Mouse (Mus musculus) midbrain, embryonic 12.5 days (tissue): ENCODE data around the gene Olfr804. TPM values are rescaled to one million over a fixed set of nuclear protein-coding genes. Genes with fewer than 3 reads are reported as not detected.

ENCODE experiments used
- ATAC-seq: fragments of 200-750 bp; cut with Nextera tagmentation; 2 replicates; pipeline ENCODE4 v1.8.0; 2017; ENCODE audit warnings: low read depth, moderate TSS enrichment, moderate library complexity; ENCODE audit not compliant: low FRiP score
- H3K27ac ChIP-seq: fragments of 300-500 bp; sonication (generic); replicated peaks from 2 replicates; pipeline ENCODE4 v1.5.1; 2016; ENCODE audit warnings: mild to moderate bottlenecking
- H3K27me3 ChIP-seq: fragments of 300-500 bp; sonication (generic); 2 replicates; pipeline ENCODE4 v1.6.1; 2016; ENCODE audit warnings: mild to moderate bottlenecking
- H3K36me3 ChIP-seq: fragments of 300-500 bp; sonication (generic); 2 replicates; pipeline ENCODE4 v1.6.1; 2016
- H3K4me1 ChIP-seq: fragments of 300-500 bp; sonication (generic); 2 replicates; pipeline ENCODE4 v1.6.1; 2016
- H3K4me2 ChIP-seq: fragments of 300-500 bp; sonication (generic); replicated peaks from 2 replicates; pipeline ENCODE4 v1.6.1; 2016; ENCODE audit warnings: mild to moderate bottlenecking, moderate library complexity
- H3K4me3 ChIP-seq: fragments of 300-500 bp; sonication (generic); 2 replicates; pipeline ENCODE4 v1.5.1; 2016; ENCODE audit warnings: mild to moderate bottlenecking
- H3K9ac ChIP-seq: fragments of 300-500 bp; sonication (generic); replicated peaks from 2 replicates; pipeline ENCODE4 v1.6.1; 2016; ENCODE audit warnings: mild to moderate bottlenecking, moderate library complexity
- H3K9me3 ChIP-seq: fragments of 300-500 bp; sonication (generic); 2 replicates; pipeline ENCODE4 v1.6.1; 2016; ENCODE audit warnings: mild to moderate bottlenecking
- WGBS: fragments of 180-500 bp; shearing (Covaris S2); methylation state at CpG from one replicate; pipeline ENCODE4 v1.1.7; 2016; 5-methylcytosine and 5-hydroxymethylcytosine counted together
- microRNA-seq: library from miRNA; unstranded; fragments of <30 nt; microRNA quantifications from one replicate; pipeline ENCODE4, GENCODE M21; 2017
- polyA plus RNA-seq: library from polyadenylated mRNA; unstranded; fragments of >200 nt; fragmentation: Nextera tagmentation; extraction: Ambion mirVana; gene quantifications from 2 replicates; pipeline ENCODE4 v1.2.1, GENCODE M21; 2016

The Olfr804 gene
- not detected in 2 replicates for polyA plus RNA-seq

GRCm38 (mm10) chr10:129702910-129703309 lies at the start of gene Olfr804:
Olfr804 (plus strand) TSS chr10:129703210.
- no peak within 1 kb of the TSS for H3K27ac ChIP-seq
- no peak within 1 kb of the TSS for H3K9ac ChIP-seq
- no peaks in the 10 kb centered on the region for H3K4me1 ChIP-seq
- H3K4me3 ChIP-seq: no peak within 1 kb of the TSS
- ATAC-seq: no peak
- no peaks in the 10 kb centered on the region for H3K9me3 ChIP-seq
- H3K4me2 ChIP-seq: no peak within 1 kb of the TSS
- H3K27me3 ChIP-seq: no peaks in the 10 kb centered on the region
- no peaks in the 10 kb centered on the region for H3K36me3 ChIP-seq

DNA sequence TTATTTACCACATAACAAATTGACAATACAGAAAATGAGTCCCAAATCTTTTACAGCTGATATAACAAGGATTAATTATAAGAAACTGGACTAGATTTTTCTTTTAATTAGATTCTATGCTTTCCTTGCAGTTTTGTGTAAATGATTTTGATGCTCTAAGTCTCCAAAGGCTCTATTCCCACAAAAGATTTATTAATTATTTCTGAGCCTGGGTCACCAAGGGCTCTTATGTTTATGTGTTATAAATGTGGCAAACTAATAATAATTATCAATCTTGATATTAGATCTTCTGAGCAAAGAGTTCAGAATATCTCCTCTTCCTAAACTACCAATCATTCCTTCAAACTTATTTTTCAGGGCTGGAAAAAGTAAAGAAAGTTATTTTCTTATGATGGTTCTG lies 45.6 kb upstream of the Olfr804 start, which contains the start of gene Olfr800:
Gene Olfr800 (plus strand): TSS at position 301 of the 400 bp plus-strand sequence.
- ATAC-seq: no peak
- Histone ChIP-seq H3K27me3 (no peaks in the 10 kb centered on the region), H3K4me2 (no peak within 1 kb of the TSS), H3K9ac (no peak within 1 kb of the TSS), H3K4me3 (no peak within 1 kb of the TSS), H3K4me1 (no peaks in the 10 kb centered on the region), H3K27ac (no peak within 1 kb of the TSS), H3K36me3 (no peaks in the 10 kb centered on the region), H3K9me3 (no peaks in the 10 kb centered on the region)

DNA sequence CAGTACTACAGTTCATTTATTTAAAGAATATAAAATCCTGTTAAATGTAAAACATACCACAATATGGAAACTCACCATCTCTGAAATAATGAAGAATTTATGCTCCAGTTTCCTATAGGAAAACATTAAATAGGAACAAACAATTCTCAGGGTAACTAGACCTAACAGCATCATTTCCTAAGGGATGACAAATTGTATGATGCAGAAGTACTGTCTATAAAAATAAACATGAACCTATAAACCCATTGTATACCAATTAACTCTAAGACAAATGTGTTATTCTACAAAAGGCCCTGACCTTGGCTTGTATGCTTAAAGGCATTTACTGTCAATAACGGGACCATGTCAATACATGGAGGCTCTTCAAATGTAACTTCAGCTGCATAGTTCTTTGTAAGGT lies 29.2 kb upstream of the Olfr804 start, which contains the start of gene Olfr801:
Gene Olfr801 (minus strand): TSS at position 101 of the 400 bp plus-strand sequence.
- WGBS: 81% methylated on average over 1 of the region's 1 CpGs
- no peaks in the 10 kb centered on the region for H3K9me3 ChIP-seq
- H3K27me3 ChIP-seq: no peaks in the 10 kb centered on the region
- H3K36me3 ChIP-seq: no peaks in the 10 kb centered on the region
- no peak for ATAC-seq
- no peak within 1 kb of the TSS for H3K4me3 ChIP-seq
- no peak within 1 kb of the TSS for H3K4me2 ChIP-seq
- H3K27ac ChIP-seq: no peak within 1 kb of the TSS
- no peaks in the 10 kb centered on the region for H3K4me1 ChIP-seq
- H3K9ac ChIP-seq: no peak within 1 kb of the TSS

GRCm38 (mm10) chr10:129688069-129688468 lies 14.9 kb upstream of the Olfr804 start, which contains the start of gene Olfr802:
Olfr802 (minus strand) TSS chr10:129688169.
- no peaks in the 10 kb centered on the region for H3K27me3 ChIP-seq
- no peaks in the 10 kb centered on the region for H3K36me3 ChIP-seq
- ATAC-seq: no peak
- no peak within 1 kb of the TSS for H3K4me2 ChIP-seq
- no peaks in the 10 kb centered on the region for H3K4me1 ChIP-seq
- H3K27ac ChIP-seq: no peak within 1 kb of the TSS
- no peak within 1 kb of the TSS for H3K9ac ChIP-seq
- no peak within 1 kb of the TSS for H3K4me3 ChIP-seq
- H3K9me3 ChIP-seq: no peaks in the 10 kb centered on the region
- 53% methylated on average over 1 of the region's 1 CpGs for WGBS

DNA sequence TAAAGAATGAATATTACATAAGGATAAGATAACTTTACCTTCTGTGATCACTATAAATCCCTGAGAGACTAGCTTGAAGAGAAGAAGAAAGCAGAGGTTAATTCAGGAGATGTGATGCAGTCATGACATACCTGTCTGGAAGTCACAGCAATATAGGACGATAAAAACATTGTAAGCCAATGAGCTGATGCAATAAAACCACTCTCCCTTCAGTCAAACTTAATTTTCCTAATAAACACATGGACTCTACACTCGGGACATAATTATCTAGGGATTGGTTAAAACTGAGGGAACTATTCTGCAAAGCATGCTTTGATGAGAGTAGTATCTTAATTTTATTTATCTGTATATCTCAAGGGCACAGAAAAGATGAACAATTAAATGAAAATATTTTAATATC lies 8.8 kb upstream of the Olfr804 start, which contains the start of gene Olfr803:
Gene Olfr803 (minus strand): TSS at position 101 of the 400 bp plus-strand sequence.
- H3K27ac ChIP-seq: no peak within 1 kb of the TSS
- H3K4me3 ChIP-seq: no peak within 1 kb of the TSS
- no peaks in the 10 kb centered on the region for H3K36me3 ChIP-seq
- no peak for ATAC-seq
- no peak within 1 kb of the TSS for H3K4me2 ChIP-seq
- no peaks in the 10 kb centered on the region for H3K9me3 ChIP-seq
- 80% methylated on average over 2 of the region's 2 CpGs for WGBS
- H3K9ac ChIP-seq: no peak within 1 kb of the TSS
- no peaks in the 10 kb centered on the region for H3K4me1 ChIP-seq
- no peaks in the 10 kb centered on the region for H3K27me3 ChIP-seq

DNA sequence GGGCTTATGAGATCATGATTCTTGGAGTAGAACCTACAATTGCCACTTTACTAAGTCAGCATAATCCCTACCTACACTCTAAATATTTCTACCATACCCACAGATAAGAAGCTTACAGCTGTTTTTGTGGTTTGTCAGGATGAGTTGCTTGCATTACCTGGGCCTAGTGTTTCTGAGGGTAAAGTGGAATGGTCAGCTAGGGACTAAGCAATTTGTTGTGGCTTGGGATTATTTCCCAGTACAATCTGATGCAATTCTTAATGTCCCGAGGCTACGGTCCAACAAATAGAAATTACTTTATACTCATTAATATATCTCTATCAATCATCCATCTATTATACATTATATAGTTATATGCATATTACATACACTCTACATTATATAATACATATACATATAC lies 26.3 kb downstream of the Olfr804 start, which contains the start of gene Olfr805:
Gene Olfr805 (minus strand): TSS at position 101 of the 400 bp plus-strand sequence.
- H3K27ac ChIP-seq: no peak within 1 kb of the TSS
- no peaks in the 10 kb centered on the region for H3K9me3 ChIP-seq
- H3K36me3 ChIP-seq: no peaks in the 10 kb centered on the region
- no peak within 1 kb of the TSS for H3K4me2 ChIP-seq
- no peak within 1 kb of the TSS for H3K4me3 ChIP-seq
- H3K9ac ChIP-seq: no peak within 1 kb of the TSS
- WGBS: 100% methylated on average over 2 of the region's 2 CpGs
- H3K4me1 ChIP-seq: no peaks in the 10 kb centered on the region
- ATAC-seq: no peak
- no peaks in the 10 kb centered on the region for H3K27me3 ChIP-seq

DNA sequence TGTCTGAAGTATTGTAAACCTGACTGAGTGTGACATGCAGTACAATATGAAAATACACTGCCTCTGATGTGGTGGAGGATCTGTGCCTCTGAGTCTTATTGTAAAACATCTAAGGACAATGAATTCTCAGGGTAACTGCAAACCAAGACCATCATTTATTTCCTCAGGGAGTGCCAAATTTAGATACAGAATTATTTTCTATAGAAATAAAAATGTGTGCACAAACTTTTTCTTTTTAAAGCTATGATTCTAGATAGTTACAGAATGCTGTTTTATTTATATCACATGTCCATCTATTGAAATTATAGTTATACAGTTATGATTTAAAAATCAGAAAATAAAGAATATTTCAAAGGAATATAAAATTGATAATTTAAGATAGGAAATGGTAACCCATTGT lies 38.8 kb downstream of the Olfr804 start, which contains the start of gene Olfr806:
Gene Olfr806 (minus strand): TSS at position 101 of the 400 bp plus-strand sequence.
- H3K4me2 ChIP-seq: no peak within 1 kb of the TSS
- no peaks in the 10 kb centered on the region for H3K27me3 ChIP-seq
- no peak within 1 kb of the TSS for H3K9ac ChIP-seq
- no peaks in the 10 kb centered on the region for H3K9me3 ChIP-seq
- H3K36me3 ChIP-seq: no peaks in the 10 kb centered on the region
- H3K4me1 ChIP-seq: no peaks in the 10 kb centered on the region
- no peak within 1 kb of the TSS for H3K4me3 ChIP-seq
- ATAC-seq: no peak
- H3K27ac ChIP-seq: no peak within 1 kb of the TSS

- Histone ChIP-seq H3K4me2 (no peak within 1 kb of the TSS), H3K9me3 (no peaks in the 10 kb centered on the region), H3K27me3 (no peaks in the 10 kb centered on the region), H3K4me1 (no peaks in the 10 kb centered on the region), H3K4me3 (no peak within 1 kb of the TSS), H3K9ac (no peak within 1 kb of the TSS), H3K27ac (no peak within 1 kb of the TSS), H3K36me3 (no peaks in the 10 kb centered on the region)
- 89% methylated on average over 1 of the region's 1 CpGs for WGBS
- no peak for ATAC-seq
Measured at GRCm38 (mm10) chr10:129757693-129758092, 54.7 kb downstream of the Olfr804 start, which contains the start of gene Olfr807. Olfr807 (minus strand) TSS chr10:129757793.

Small RNA genes within 50 kb of the gene (microRNA-seq; reads per million reads assigned to microRNA genes)
- not detected for gene Gm24485

Other genes starting within 250 kb of the Olfr804 start
- gene Olfr787, start 241.3 kb upstream of the Olfr804 start, polyA plus RNA-seq: not detected in 2 replicates
- not detected in 2 replicates for gene Olfr788, start 232.2 kb upstream of the Olfr804 start, polyA plus RNA-seq
- gene Olfr789, start 218.5 kb upstream of the Olfr804 start, polyA plus RNA-seq: not detected in 2 replicates
- gene Olfr790, start 204.7 kb upstream of the Olfr804 start, polyA plus RNA-seq: not detected in 2 replicates
- not detected in 2 replicates for gene Olfr791, start 181.4 kb upstream of the Olfr804 start, polyA plus RNA-seq
- not detected in 2 replicates for gene Olfr792, start 164.0 kb upstream of the Olfr804 start, polyA plus RNA-seq
- not detected in 2 replicates for gene Olfr794, start 135.6 kb upstream of the Olfr804 start, polyA plus RNA-seq
- gene Olfr796, start 90.6 kb upstream of the Olfr804 start, polyA plus RNA-seq: not detected in 2 replicates
- not detected in 2 replicates for gene Olfr798, start 75.3 kb upstream of the Olfr804 start, polyA plus RNA-seq
- not detected in 2 replicates for gene Olfr799, start 65.7 kb upstream of the Olfr804 start, polyA plus RNA-seq
- gene Olfr800, start 45.5 kb upstream of the Olfr804 start, polyA plus RNA-seq: not detected in 2 replicates
- gene Olfr801, start 29.3 kb upstream of the Olfr804 start, polyA plus RNA-seq: not detected in 2 replicates
- not detected in 2 replicates for gene Olfr802, start 15.0 kb upstream of the Olfr804 start, polyA plus RNA-seq
- not detected in 2 replicates for gene Olfr803, start 8.9 kb upstream of the Olfr804 start, polyA plus RNA-seq
- not detected in 2 replicates for gene Olfr805, start 26.2 kb downstream of the Olfr804 start, polyA plus RNA-seq
- gene Olfr806, start 38.7 kb downstream of the Olfr804 start, polyA plus RNA-seq: not detected in 2 replicates
- gene Olfr807, start 54.6 kb downstream of the Olfr804 start, polyA plus RNA-seq: not detected in 2 replicates
- gene Olfr808, start 62.3 kb downstream of the Olfr804 start, polyA plus RNA-seq: not detected in 2 replicates
- gene Olfr809, start 71.4 kb downstream of the Olfr804 start, polyA plus RNA-seq: not detected in 2 replicates
- not detected in 2 replicates for gene Olfr810, start 91.7 kb downstream of the Olfr804 start, polyA plus RNA-seq
- not detected in 2 replicates for gene Olfr811, start 101.2 kb downstream of the Olfr804 start, polyA plus RNA-seq
- not detected in 2 replicates for gene Olfr812, start 142.9 kb downstream of the Olfr804 start, polyA plus RNA-seq
- not detected in 2 replicates for gene Olfr813, start 152.2 kb downstream of the Olfr804 start, polyA plus RNA-seq
- gene Olfr814, start 176.6 kb downstream of the Olfr804 start, polyA plus RNA-seq: not detected in 2 replicates
- gene Olfr815, start 202.7 kb downstream of the Olfr804 start, polyA plus RNA-seq: not detected in 2 replicates
- gene Olfr816, start 212.4 kb downstream of the Olfr804 start, polyA plus RNA-seq: not detected in 2 replicates
- not detected in 2 replicates for gene Olfr818, start 245.9 kb downstream of the Olfr804 start, polyA plus RNA-seq